Mouse (Mus musculus) MEL (cell line): Measurements from ENCODE around the gene Daam2.
A peak's percentile ranks its signal among the peaks of the same experiment; 100 is the strongest.

ENCODE experiments used
- BHLHE40 ChIP-seq: IDR thresholded peaks from 2 replicates; pipeline ENCODE4 v1.6.1; 2012; ENCODE audit warnings: low read depth, mild to moderate bottlenecking, inconsistent platforms, low read length, improper control_type of control experiment, borderline replicate concordance
- CHD2 ChIP-seq: IDR thresholded peaks from 2 replicates; pipeline ENCODE4 v1.6.1; 2011; ENCODE audit warnings: low read length, improper control_type of control experiment
- CTCF ChIP-seq, 3 experiments: IDR thresholded peaks in 2 of 3; conservative IDR thresholded peaks in 1 of 3; 2 replicates each; pipeline ENCODE4 v1.5.1; 2011 to 2012; ENCODE audit warnings: low read length in 3 of 3, low read depth in 2 of 3, mild to moderate bottlenecking in 2 of 3, improper control_type of control experiment in 1 of 3, inconsistent platforms in 1 of 3, mixed read lengths in 1 of 3, moderate library complexity in 1 of 3; ENCODE audit not compliant: control insufficient read depth in 1 of 3, insufficient read depth in 1 of 3, poor library complexity in 1 of 3, severe bottlenecking in 1 of 3
- E2F4 ChIP-seq: IDR thresholded peaks from 2 replicates; pipeline ENCODE4 v1.6.1; 2011; ENCODE audit warnings: low read depth, low read length, improper control_type of control experiment, borderline replicate concordance
- EP300 ChIP-seq, 2 experiments: IDR thresholded peaks; 2 replicates each; pipeline ENCODE4 v1.6.1; 2011; ENCODE audit warnings: improper control_type of control experiment in 2 of 2, low read length in 2 of 2, low read depth in 1 of 2, mild to moderate bottlenecking in 1 of 2
- GATA1 ChIP-seq: IDR thresholded peaks from 2 replicates; pipeline ENCODE4 v1.6.1; 2011; ENCODE audit warnings: low read depth, low read length, improper control_type of control experiment
- HCFC1 ChIP-seq: IDR thresholded peaks from 2 replicates; pipeline ENCODE4 v1.6.1; 2012; ENCODE audit warnings: low read depth, mild to moderate bottlenecking, inconsistent platforms, low read length, improper control_type of control experiment, moderate library complexity
- NELFE ChIP-seq: IDR thresholded peaks from 2 replicates; pipeline ENCODE4 v1.6.1; 2011; ENCODE audit warnings: low read depth, low read length, improper control_type of control experiment
- NRF1 ChIP-seq: IDR thresholded peaks from 2 replicates; pipeline ENCODE4 v1.6.1; 2014; ENCODE audit warnings: low read depth, mild to moderate bottlenecking, inconsistent platforms, low read length, improper control_type of control experiment, moderate library complexity; ENCODE audit not compliant: poor library complexity, insufficient read depth, severe bottlenecking
- POLR2A ChIP-seq, 2 experiments: IDR thresholded peaks; 2 replicates each; pipeline ENCODE4 v1.6.1; 2011 to 2012; ENCODE audit warnings: low read length in 2 of 2, mild to moderate bottlenecking in 2 of 2, control low read depth in 1 of 2, improper control_type of control experiment in 1 of 2, low read depth in 1 of 2, moderate library complexity in 1 of 2; ENCODE audit not compliant: control insufficient read depth in 1 of 2, insufficient read depth in 1 of 2, poor library complexity in 1 of 2
- RAD21 ChIP-seq: IDR thresholded peaks from 2 replicates; pipeline ENCODE4 v1.6.1; 2011; ENCODE audit warnings: mild to moderate bottlenecking, low read depth, low read length, improper control_type of control experiment
- TAL1 ChIP-seq: IDR thresholded peaks from 2 replicates; pipeline ENCODE4 v1.6.1; 2012; ENCODE audit warnings: mild to moderate bottlenecking, inconsistent platforms, low read length, moderate library complexity, mixed read lengths
- TCF12 ChIP-seq: IDR thresholded peaks from 2 replicates; pipeline ENCODE4 v1.6.1; 2014; ENCODE audit warnings: low read depth, mild to moderate bottlenecking, inconsistent platforms, low read length, improper control_type of control experiment, moderate library complexity

DNA sequence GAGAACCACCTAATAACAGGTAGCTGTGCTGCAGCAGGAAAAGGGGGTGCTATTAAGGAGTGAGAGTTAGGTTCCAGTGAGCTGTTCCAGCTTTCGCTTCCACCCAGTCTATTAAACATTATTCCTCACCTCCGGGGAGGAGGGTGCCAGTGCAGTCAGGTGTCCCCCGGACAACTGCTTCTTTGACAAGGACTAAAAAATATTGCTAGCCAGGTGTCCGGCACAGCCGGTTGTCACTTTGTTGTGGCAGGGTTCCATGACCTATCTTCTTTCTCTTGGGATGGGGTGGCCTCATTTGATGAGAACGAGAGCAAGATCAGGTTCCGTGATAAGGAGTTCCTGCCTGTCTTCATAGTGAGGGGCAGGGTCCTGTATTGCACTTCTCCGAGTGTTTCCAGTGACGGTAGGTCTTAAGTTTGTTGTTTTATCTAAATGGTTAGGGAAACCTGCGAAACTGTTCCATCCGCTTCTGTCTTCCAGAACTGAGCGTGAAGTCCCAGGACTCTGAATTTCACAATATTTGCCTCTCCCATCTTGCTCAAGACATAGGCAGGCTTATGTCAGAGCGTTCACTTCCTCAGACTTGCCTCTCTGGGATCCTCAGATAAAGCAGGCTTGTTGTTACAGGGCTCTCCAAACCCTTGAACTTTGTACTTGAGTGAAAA, 135.3 kb downstream of the Daam2 start:
- TF ChIP-seq GATA1, result peak; percentile 75
- no peak for TF ChIP-seq CTCF (IDR thresholded peaks at IDR 0.05 in 2 of 3, conservative IDR thresholded peaks at IDR 0.05 in 1 of 3; ENCODE audit: control insufficient read depth in 1 of 3, insufficient read depth in 1 of 3, low read depth in 2 of 3, low read length in 3 of 3, poor library complexity in 1 of 3, severe bottlenecking in 1 of 3)
- no peak for TF ChIP-seq HCFC1
- TF ChIP-seq CHD2, result no peak
- peak; percentile 42 to 52; a peak in 2 of 4 replicates for TF ChIP-seq EP300 (IDR thresholded peaks at IDR 0.05; ENCODE audit: low read depth in 1 of 2, low read length in 2 of 2)
- no peak for TF ChIP-seq NRF1
- no peak for TF ChIP-seq POLR2A (IDR thresholded peaks at IDR 0.05; ENCODE audit: control insufficient read depth in 1 of 2, insufficient read depth in 1 of 2, low read depth in 1 of 2, low read length in 2 of 2, poor library complexity in 1 of 2)
- TF ChIP-seq BHLHE40, result no peak
- TF ChIP-seq RAD21, result no peak
- peak; percentile 79 for TF ChIP-seq TAL1
- no peak for TF ChIP-seq TCF12
- no peak for TF ChIP-seq E2F4
- no peak for TF ChIP-seq NELFE
